Mouse (Mus musculus): ENCODE data around the gene Ddx17. TPM values are rescaled to one million over a fixed set of nuclear protein-coding genes. Genes with fewer than 3 reads are reported as not detected.

Ddx17 gene
- total and polyA plus RNA-seq, 2 experiments from 2014 or later, result 34.2 to 334 TPM

- Histone ChIP-seq H3K4me2 (ENCODE audit: low read depth, low read length) (no peak overlapping the region), H3K27me3 (ENCODE audit: insufficient read depth, low read length) (peaks cover 37% of the 10 kb centered on the region), H3K27ac (no peak overlapping the region), H3K4me3 (ENCODE audit: low read length) (no peak overlapping the region), H3K36me3 (ENCODE audit: insufficient read depth, low read length) (no peaks in the 10 kb centered on the region), H3K9ac (replicated peaks; ENCODE audit: low read length) (no peak overlapping the region), H3K9me3 (ENCODE audit: low read length) (no peaks in the 10 kb centered on the region), H3K4me1 (ENCODE audit: insufficient read depth, low read length) (no peaks in the 10 kb centered on the region)
- TF ChIP-seq CTCF (IDR thresholded peaks at IDR 0.05; ENCODE audit: low read depth), result no peak
- DNase-seq (ENCODE audit: low spot score), result no peak
- WGBS, result 83% methylated on average over 7 of the region's 7 CpGs
- ATAC-seq, result no peak
Observed at GRCm38 (mm10) chr15:79510425-79510824, 36.1 kb downstream of the Ddx17 start.

GRCm38 (mm10) chr15:79509998-79510397 is 36.5 kb downstream of the Ddx17 start:
- ATAC-seq (no peak), DNase-seq (ENCODE audit: low spot score) (no peak)
- Histone ChIP-seq H3K4me1 (ENCODE audit: insufficient read depth, low read length) (no peaks in the 10 kb centered on the region), H3K9ac (replicated peaks; ENCODE audit: low read length) (no peak overlapping the region), H3K4me3 (ENCODE audit: low read length) (no peak overlapping the region), H3K36me3 (ENCODE audit: insufficient read depth, low read length) (no peaks in the 10 kb centered on the region), H3K4me2 (ENCODE audit: low read depth, low read length) (no peak overlapping the region), H3K27me3 (ENCODE audit: insufficient read depth, low read length) (peaks cover 40% of the 10 kb centered on the region), H3K27ac (no peak overlapping the region), H3K9me3 (ENCODE audit: low read length) (no peaks in the 10 kb centered on the region)
- no peak for TF ChIP-seq CTCF (IDR thresholded peaks at IDR 0.05; ENCODE audit: low read depth)
- WGBS, result 37% methylated on average over 6 of the region's 6 CpGs

DNA sequence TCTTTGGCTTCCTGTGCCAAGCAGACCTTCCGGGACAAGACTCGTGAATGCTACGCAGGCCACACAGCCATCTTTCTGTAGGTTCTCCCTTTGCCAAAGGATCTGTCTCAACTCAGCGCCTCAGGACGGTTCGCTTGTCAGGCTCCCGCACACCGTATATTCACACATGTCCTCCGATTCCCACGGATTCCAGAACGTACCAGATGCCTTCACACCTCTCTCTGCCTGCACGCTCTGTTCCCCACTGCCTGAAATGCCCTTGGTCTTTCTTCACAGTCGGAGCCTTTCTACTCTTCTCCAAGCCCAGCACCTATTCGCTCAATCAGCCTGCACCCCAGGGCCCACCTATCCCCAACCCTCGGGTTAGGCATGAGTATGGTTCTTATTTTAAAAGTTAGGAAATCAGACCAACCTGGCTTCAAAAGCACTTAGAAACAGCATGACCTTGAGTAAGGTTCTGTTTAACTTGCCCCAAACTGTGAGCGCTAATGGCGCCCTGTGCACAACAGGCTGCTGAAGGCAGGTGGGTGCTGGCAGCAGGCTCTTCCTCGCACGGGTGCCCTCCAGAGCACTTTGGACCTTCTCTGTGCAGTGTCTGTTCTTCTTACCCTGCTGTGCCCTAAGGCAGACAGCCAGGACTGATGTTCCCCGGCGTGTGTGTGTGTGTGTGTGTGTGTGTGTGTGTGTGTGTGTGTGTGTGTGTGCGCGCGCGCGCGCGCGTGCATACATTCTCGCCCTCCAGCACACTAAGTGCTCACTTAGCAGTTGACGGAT is 39.3 kb downstream of the Ddx17 start:
- no peak overlapping the region for H3K27ac ChIP-seq
- no peak overlapping the region for H3K4me3 ChIP-seq (ENCODE audit: low read length)
- no peaks in the 10 kb centered on the region for H3K4me1 ChIP-seq (ENCODE audit: insufficient read depth, low read length)
- H3K9me3 ChIP-seq (ENCODE audit: low read length), result no peaks in the 10 kb centered on the region
- no peak for ATAC-seq
- 50% methylated on average over 31 of the region's 31 CpGs for WGBS
- TF ChIP-seq CTCF (IDR thresholded peaks at IDR 0.05; ENCODE audit: low read depth), result no peak
- DNase-seq (ENCODE audit: low spot score), result no peak
- H3K4me2 ChIP-seq (ENCODE audit: low read depth, low read length), result no peak overlapping the region
- H3K27me3 ChIP-seq (ENCODE audit: insufficient read depth, low read length), result peaks cover 37% of the 10 kb centered on the region
- no peaks in the 10 kb centered on the region for H3K36me3 ChIP-seq (ENCODE audit: insufficient read depth, low read length)
- H3K9ac ChIP-seq (replicated peaks; ENCODE audit: low read length), result no peak overlapping the region

- no peaks in the 10 kb centered on the region for H3K36me3 ChIP-seq (ENCODE audit: insufficient read depth, low read length)
- WGBS, result 36% methylated on average over 7 of the region's 7 CpGs
- no peak overlapping the region for H3K27ac ChIP-seq
- H3K4me3 ChIP-seq (ENCODE audit: low read length), result no peak overlapping the region
- DNase-seq (ENCODE audit: low spot score), result no peak
- H3K4me2 ChIP-seq (ENCODE audit: low read depth, low read length), result no peak overlapping the region
- no peak overlapping the region for H3K9ac ChIP-seq (replicated peaks; ENCODE audit: low read length)
- H3K4me1 ChIP-seq (ENCODE audit: insufficient read depth, low read length), result no peaks in the 10 kb centered on the region
- H3K9me3 ChIP-seq (ENCODE audit: low read length), result no peaks in the 10 kb centered on the region
- peaks cover 37% of the 10 kb centered on the region for H3K27me3 ChIP-seq (ENCODE audit: insufficient read depth, low read length)
- ATAC-seq, result no peak
- no peak for TF ChIP-seq CTCF (IDR thresholded peaks at IDR 0.05; ENCODE audit: low read depth)
Observed at GRCm38 (mm10) chr15:79506460-79506859, 40.1 kb downstream of the Ddx17 start.

DNA sequence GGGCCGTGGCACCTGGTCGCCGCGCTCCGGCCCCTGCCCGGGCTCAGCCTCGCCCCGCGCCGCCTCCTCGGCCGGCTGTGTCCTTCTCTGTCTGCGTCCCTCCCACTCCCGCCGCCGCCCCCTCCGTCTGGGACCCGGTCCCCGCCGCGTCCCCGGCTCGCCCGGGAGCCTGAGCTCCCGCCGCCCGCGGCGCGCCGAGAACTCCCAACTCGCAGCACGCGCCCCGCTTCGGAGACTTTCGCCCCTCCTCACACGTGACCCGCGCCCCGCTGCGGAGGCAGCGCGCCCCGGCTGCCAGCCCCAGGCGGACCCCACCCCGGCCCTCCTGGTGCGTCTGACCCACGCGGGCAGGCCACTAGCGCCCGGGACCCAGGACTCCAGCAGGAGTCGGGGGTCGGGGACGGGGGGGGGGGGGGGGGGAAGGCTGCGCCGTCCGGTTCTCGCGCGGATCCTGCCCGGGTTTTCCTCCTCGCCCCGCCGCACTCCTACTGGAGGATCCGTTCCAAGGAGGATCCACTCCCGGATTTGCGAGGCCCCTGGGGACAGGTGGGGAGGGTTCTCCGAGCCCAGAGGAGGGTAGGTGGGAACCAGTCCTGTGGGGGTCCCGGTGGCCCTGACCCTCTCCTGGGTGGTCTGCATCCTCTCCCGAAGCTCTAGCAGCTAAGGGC is 40.8 kb downstream of the Ddx17 start:
- TF ChIP-seq CTCF (IDR thresholded peaks at IDR 0.05; ENCODE audit: low read depth), result no peak
- Histone ChIP-seq H3K36me3 (ENCODE audit: insufficient read depth, low read length) (no peaks in the 10 kb centered on the region), H3K4me3 (ENCODE audit: low read length) (peak overlapping the region; percentile 51), H3K9me3 (ENCODE audit: low read length) (no peaks in the 10 kb centered on the region), H3K27me3 (ENCODE audit: insufficient read depth, low read length) (peaks cover 31% of the 10 kb centered on the region), H3K9ac (replicated peaks; ENCODE audit: low read length) (peak overlapping the region; percentile 42), H3K4me2 (ENCODE audit: low read depth, low read length) (peak overlapping the region; percentile 98), H3K27ac (no peak overlapping the region), H3K4me1 (ENCODE audit: insufficient read depth, low read length) (no peaks in the 10 kb centered on the region)
- ATAC-seq, result peak; percentile 61
- DNase-seq (ENCODE audit: low spot score), result peak; percentile 79
- WGBS, result 2% methylated on average over 48 of the region's 71 CpGs

DNA sequence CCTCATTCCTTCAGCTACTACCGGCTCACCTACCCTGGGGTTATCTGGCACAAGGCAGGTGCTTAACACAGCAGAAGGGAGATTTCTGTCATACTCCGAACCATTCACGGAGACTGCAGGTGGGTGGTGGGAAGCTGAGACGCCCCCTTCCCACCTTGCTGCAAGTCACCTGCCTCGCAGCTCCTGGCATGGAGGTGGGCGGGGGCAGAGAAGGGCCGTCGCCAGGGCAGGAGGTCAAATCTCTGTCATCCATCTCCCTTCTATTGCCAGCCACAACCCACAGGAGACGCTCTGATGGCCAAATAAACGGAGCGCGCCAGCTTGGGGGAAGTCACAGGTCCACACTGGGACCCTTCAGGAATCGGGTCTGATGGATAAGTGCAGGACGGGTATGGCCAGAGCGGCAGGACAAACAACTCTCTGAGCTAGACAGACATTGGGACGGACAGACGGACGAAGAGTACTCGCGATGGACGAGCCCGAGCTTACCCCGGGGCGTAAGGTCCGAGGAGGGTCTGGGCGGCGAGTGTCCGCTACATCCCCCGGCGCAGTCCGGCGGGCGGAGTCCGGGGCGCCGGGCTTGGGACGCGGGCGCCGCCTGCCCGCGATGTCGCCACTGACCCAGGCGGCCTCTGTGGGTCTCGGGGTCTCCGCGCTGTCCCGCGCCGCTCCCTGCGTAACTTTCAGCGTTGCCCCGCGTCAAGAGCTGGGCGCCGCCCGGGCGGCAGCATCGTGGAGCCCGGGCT is 41.7 kb downstream of the Ddx17 start, which contains the start of gene Kcnj4:
TSS of gene Kcnj4 (minus strand) at position 535 of the 746 bp plus-strand sequence.
- H3K4me3 ChIP-seq (ENCODE audit: low read length), result peak within 1 kb of the TSS; percentile 51
- H3K27ac ChIP-seq, result no peak within 1 kb of the TSS
- TF ChIP-seq CTCF (IDR thresholded peaks at IDR 0.05; ENCODE audit: low read depth), result no peak
- no peaks in the 10 kb centered on the region for H3K4me1 ChIP-seq (ENCODE audit: insufficient read depth, low read length)
- peaks cover 27% of the 10 kb centered on the region; the same call in 1 of the 2 replicates for H3K27me3 ChIP-seq (ENCODE audit: insufficient read depth, low read length)
- peak within 1 kb of the TSS; percentile 98 for H3K4me2 ChIP-seq (ENCODE audit: low read depth, low read length)
- H3K36me3 ChIP-seq (ENCODE audit: insufficient read depth, low read length), result no peaks in the 10 kb centered on the region
- peak within 1 kb of the TSS; percentile 42 for H3K9ac ChIP-seq (replicated peaks; ENCODE audit: low read length)
- DNase-seq (ENCODE audit: low spot score) (no peak), ATAC-seq (peak; percentile 4; the same call in 1 of the 2 replicates)
- no peaks in the 10 kb centered on the region for H3K9me3 ChIP-seq (ENCODE audit: low read length)
- 1% methylated on average over 57 of the region's 60 CpGs for WGBS

Data from hindbrain, postnatal 0 days (tissue).